16 mouse cellular contexts compared by ENCODE assay signal in the genomic region with DNA sequence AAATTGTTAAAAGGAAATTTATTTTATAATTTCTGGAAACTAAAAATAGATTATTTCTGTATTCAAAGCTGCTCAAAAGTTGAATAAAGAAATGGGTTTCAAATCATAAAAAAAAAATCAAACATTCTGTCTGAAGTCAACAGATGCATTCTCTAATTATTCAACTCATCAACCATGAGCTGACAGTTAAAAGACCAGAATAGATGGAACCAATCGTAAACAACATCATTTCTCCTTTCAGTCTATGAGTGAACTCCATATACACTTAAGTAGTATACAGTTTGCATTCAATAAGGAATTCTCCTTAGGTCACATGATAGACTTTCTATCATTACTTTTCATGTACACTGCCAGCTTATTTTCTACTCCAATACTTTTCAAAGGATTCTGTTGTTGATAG.
DNase-seq lines count a peak whose midpoint lies in the region; ATAC-seq and TF ChIP-seq lines count a peak whose summit lies in the region.
"Had no signal": no experiment of that assay in that cellular context is flagged by ENCODE, and none has a peak within 500 bp of the region (broad histone marks: within the 10 kb centered on the region; RNA-seq: fewer than 3 reads in every experiment).

No protein-coding gene starts in this region.

- H3K4me2 ChIP-seq in forebrain, embryonic 14.5 days (ENCODE audit: low read length) = no peak overlapping the region
- H3K4me2 ChIP-seq in forebrain, embryonic 11.5 days (ENCODE audit: low read depth, low read length, severe bottlenecking) = no peak overlapping the region
- no peak overlapping the region for H3K4me2 ChIP-seq in forebrain, embryonic 16.5 days (ENCODE audit: low read length)
- H3K4me2 ChIP-seq: embryonic facial prominence, embryonic 12.5 days had no signal

- WGBS in forebrain, embryonic 14.5 days = 67% methylated on average over 1 of the region's 1 CpGs
- 90% methylated on average over 1 of the region's 1 CpGs for WGBS in forebrain, embryonic 11.5 days
- 47% methylated on average over 1 of the region's 1 CpGs for WGBS in forebrain, embryonic 16.5 days

- H3K36me3 ChIP-seq in forebrain, embryonic 14.5 days (ENCODE audit: control insufficient read depth, insufficient read depth, low read length) = no peaks in the 10 kb centered on the region
- H3K36me3 ChIP-seq in forebrain, embryonic 11.5 days (ENCODE audit: control insufficient read depth, insufficient read depth, low read length) = no peaks in the 10 kb centered on the region
- no peaks in the 10 kb centered on the region for H3K36me3 ChIP-seq in forebrain, embryonic 16.5 days (ENCODE audit: control insufficient read depth, insufficient read depth)
- H3K36me3 ChIP-seq: embryonic facial prominence, embryonic 10.5 days; embryonic facial prominence, embryonic 12.5 days had no signal

- H3K4me1 ChIP-seq in forebrain, embryonic 14.5 days (ENCODE audit: control insufficient read depth, insufficient read depth, low read length) = no peaks in the 10 kb centered on the region
- no peaks in the 10 kb centered on the region for H3K4me1 ChIP-seq in forebrain, embryonic 11.5 days (replicated peaks; ENCODE audit: control insufficient read depth, insufficient read depth, low read length)
- H3K4me1 ChIP-seq in forebrain, embryonic 16.5 days (replicated peaks; ENCODE audit: control insufficient read depth, insufficient read depth, low read length) = no peaks in the 10 kb centered on the region
- H3K4me1 ChIP-seq: embryonic facial prominence, embryonic 10.5 days; embryonic facial prominence, embryonic 12.5 days had no signal

- no peaks in the 10 kb centered on the region for H3K27me3 ChIP-seq in forebrain, embryonic 14.5 days (replicated peaks; ENCODE audit: control insufficient read depth, insufficient read depth, low read length)
- no peaks in the 10 kb centered on the region for H3K27me3 ChIP-seq in forebrain, embryonic 11.5 days (ENCODE audit: control insufficient read depth, insufficient read depth, low read length)
- H3K27me3 ChIP-seq in forebrain, embryonic 16.5 days (replicated peaks; ENCODE audit: control insufficient read depth, insufficient read depth, low read length) = no peaks in the 10 kb centered on the region
- H3K27me3 ChIP-seq: embryonic facial prominence, embryonic 12.5 days had no signal

- H3K4me3 ChIP-seq in forebrain, embryonic 14.5 days (ENCODE audit: low read depth, low read length) = no peak overlapping the region
- no peak overlapping the region for H3K4me3 ChIP-seq in forebrain, embryonic 11.5 days (ENCODE audit: low read depth, low read length)
- no peak overlapping the region for H3K4me3 ChIP-seq in forebrain, embryonic 16.5 days (replicated peaks; ENCODE audit: low read length)
- H3K4me3 ChIP-seq: embryonic facial prominence, embryonic 10.5 days; embryonic facial prominence, embryonic 12.5 days had no signal

- no peak for TF ChIP-seq CTCF in brain, embryonic 14.5 days (IDR thresholded peaks at IDR 0.05; ENCODE audit: borderline replicate concordance, extremely low read depth, insufficient read depth, insufficient read length)

- ATAC-seq in forebrain, embryonic 14.5 days = peak; percentile 88
- no peak for ATAC-seq in forebrain, embryonic 11.5 days (replicated peaks; ENCODE audit: low FRiP score)
- peak; percentile 63; the same call in 1 of the 2 replicates for ATAC-seq in forebrain, embryonic 16.5 days

- DNase-seq in forebrain, embryonic 14.5 days (ENCODE audit: low spot score) = peak; percentile 45
- no peak for DNase-seq in forebrain, embryonic 11.5 days (ENCODE audit: low spot score)
- peak; percentile 51 for DNase-seq in brain, embryonic 14.5 days (ENCODE audit: low read depth)
- DNase-seq in layer of hippocampus, postnatal 10 days (ENCODE audit: low spot score in 2 of 2) = no peak
- DNase-seq in gastrocnemius, postnatal 4 days (ENCODE audit: low spot score in 2 of 2) = no peak
- DNase-seq: adrenal gland, adult 2 months; adrenal gland, postnatal 10 days; adrenal gland, postnatal 25 days; cerebellum, adult 11-12 months; cerebellum, adult 2 months; cerebellum, adult 9-10 months; cerebellum, postnatal 10 days; cerebellum, postnatal 25 days had no signal

- H3K27ac ChIP-seq in forebrain, embryonic 14.5 days (ENCODE audit: low read depth, low read length) = no peak overlapping the region
- no peak overlapping the region for H3K27ac ChIP-seq in forebrain, embryonic 11.5 days (ENCODE audit: low read depth, low read length)
- no peak overlapping the region for H3K27ac ChIP-seq in forebrain, embryonic 16.5 days (ENCODE audit: low read length)
- H3K27ac ChIP-seq: embryonic facial prominence, embryonic 10.5 days; embryonic facial prominence, embryonic 12.5 days had no signal

- no peak for TF ChIP-seq POLR2A in brain, embryonic 14.5 days (IDR thresholded peaks at IDR 0.05; ENCODE audit: borderline replicate concordance, extremely low read depth, insufficient read depth, insufficient read length, poor library complexity, severe bottlenecking)

- H3K9me3 ChIP-seq in forebrain, embryonic 14.5 days (replicated peaks; ENCODE audit: control insufficient read depth, low read length) = no peaks in the 10 kb centered on the region
- no peaks in the 10 kb centered on the region; the same call in 1 of the 2 replicates for H3K9me3 ChIP-seq in forebrain, embryonic 11.5 days (ENCODE audit: control insufficient read depth, low read length)
- H3K9me3 ChIP-seq in forebrain, embryonic 16.5 days (ENCODE audit: control insufficient read depth, low read length) = no peaks in the 10 kb centered on the region
- H3K9me3 ChIP-seq: embryonic facial prominence, embryonic 10.5 days; embryonic facial prominence, embryonic 12.5 days had no signal

- no peak overlapping the region for H3K9ac ChIP-seq in forebrain, embryonic 14.5 days (ENCODE audit: low read length)
- no peak overlapping the region for H3K9ac ChIP-seq in forebrain, embryonic 11.5 days (ENCODE audit: low read length)
- H3K9ac ChIP-seq in forebrain, embryonic 16.5 days (replicated peaks; ENCODE audit: low read depth, low read length) = no peak overlapping the region
- H3K9ac ChIP-seq: embryonic facial prominence, embryonic 12.5 days had no signal

Comparison
In these comparisons a context has a peak if more than half of its experiments do, and no peak if none do; other contexts are left out.
1. DNase-seq: peak in forebrain, embryonic 14.5 days (single experiment) and brain, embryonic 14.5 days (single experiment); none in forebrain, embryonic 11.5 days (single experiment), layer of hippocampus, postnatal 10 days (0 of 2) and gastrocnemius, postnatal 4 days (0 of 2).